Mouse (Mus musculus) hindlimb bud, embryonic 11.5 days (tissue): ENCODE measurements around the gene Btn1a1.

ENCODE experiments used
- DNase-seq: peaks from one replicate; pipeline ENCODE4 v3.0.0-alpha.2; 2012; ENCODE audit warnings: low read depth, low spot score; ENCODE audit errors: extremely low spot score

Gene Btn1a1

DNA sequence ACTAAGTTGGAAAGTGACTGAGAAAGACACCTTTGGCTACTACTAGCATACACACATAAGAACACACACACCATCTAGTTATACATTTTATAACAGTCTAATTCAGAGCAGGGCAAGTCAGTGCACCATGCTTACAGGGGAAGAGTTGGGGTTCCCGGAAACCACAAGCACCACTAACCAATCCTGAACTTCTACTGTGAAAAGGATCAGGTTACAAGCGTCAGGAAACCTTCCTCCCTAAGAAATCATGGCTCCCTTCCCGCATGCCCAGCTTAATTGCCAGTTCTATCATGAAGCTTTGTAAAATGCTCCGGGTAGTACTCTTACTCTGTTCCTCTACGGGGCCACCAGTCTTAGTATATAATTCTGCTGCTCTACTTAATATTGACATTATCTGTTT lies 19.6 kb upstream of the Btn1a1 start:
- DNase-seq: no peak

DNA sequence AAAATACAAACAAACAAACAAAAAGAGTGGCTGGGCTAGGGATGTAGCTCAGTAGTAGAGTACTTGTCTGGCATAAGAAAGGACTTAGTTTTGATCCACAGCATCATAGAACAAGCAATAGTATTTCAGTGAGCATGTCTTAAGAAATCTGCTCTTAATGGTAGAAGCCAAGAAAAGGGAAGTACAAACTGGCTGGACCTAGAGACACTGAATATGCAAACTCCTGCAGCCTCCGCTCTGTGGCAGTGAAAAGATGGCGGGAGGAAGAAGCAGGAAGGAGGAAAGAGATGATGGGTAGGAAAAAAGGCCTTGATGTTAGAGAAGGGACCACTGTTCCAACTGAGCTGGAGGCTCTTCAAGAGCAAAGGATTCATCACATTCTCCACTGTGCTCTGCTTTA lies 17.5 kb upstream of the Btn1a1 start:
- DNase-seq: no peak

DNA sequence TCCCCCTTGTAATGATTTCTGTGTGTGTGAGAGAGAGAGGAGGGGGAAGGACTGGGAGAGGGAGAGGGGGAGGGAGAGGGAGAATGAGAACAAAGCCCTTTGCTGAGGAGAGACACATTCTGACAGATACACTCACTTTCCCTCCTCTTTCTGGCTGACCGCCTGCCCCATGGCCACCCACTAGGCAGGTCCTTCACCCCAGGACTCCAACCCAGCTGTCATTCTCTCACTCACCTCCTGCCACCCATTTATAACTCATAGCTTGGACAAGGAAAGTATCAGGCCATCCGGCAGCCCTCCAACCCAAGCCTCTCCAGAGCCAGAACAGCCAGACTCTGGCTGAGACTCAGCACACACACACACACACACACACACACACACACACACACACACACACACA lies 10.0 kb upstream of the Btn1a1 start:
- DNase-seq: no peak

DNA sequence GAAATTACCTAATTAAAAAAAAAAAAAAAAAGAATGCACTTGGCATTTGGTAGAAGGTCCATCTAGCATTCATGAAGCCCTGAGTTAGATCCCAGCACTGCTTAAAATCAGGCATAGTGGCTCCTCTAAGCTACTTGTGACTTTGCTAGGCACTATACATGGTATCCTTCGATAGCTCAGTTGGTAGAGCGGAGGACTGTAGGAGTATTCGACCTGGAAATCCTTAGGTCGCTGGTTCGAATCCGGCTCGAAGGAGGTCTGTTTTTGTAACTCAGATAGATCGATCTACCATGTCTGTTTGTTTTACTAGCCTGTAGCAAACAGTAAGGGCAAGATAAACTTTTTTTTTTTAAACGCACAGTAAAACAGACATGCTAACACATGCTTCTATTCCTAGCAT lies 1.2 kb upstream of the Btn1a1 start:
- DNase-seq: peak; percentile 99

DNA sequence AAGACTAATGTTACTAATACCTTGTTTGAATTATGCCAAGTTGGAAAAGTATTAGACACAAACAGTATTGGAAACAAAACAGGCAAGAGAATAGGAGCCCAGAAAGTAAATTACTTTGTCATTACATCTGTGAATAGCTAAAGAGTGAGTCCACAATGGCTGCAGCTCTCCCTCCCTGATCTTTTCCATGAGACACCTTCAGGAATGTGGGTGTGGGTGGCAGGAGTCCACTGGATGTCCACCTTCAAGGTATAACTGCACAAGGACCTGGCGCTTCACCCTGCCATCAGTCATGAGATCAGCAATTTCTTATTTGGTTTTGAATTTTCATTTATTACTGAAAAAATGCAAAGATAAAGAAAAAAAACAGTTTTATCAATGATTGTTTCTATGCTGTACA lies 605 bp upstream of the Btn1a1 start:
- no peak for DNase-seq

DNA sequence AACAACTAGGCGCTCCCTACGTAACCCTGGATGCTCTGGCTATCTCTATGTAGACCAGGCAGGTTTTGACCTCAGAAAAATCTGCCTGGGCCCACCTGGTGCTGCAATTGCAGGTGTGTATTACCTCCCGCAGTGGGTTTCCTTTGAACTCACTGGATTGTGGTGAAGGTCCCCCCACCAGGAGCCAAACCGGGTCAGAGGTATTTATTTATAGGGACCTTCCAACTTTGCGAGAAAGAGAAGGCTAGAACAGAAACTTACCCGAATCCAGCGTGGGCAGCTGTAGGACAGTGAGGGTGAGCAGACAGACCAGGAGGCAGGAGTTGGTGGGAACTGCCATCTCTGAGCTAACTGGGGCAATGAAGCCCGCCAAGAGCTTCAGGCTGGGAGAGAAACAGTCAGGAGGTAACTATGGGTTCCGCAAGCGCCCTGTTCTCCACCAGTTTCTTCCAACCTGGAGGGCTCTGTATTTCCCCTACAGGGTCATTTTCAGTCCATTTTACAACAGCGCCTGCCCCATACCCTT lies 797 bp downstream of the Btn1a1 start:
- no peak for DNase-seq

DNA sequence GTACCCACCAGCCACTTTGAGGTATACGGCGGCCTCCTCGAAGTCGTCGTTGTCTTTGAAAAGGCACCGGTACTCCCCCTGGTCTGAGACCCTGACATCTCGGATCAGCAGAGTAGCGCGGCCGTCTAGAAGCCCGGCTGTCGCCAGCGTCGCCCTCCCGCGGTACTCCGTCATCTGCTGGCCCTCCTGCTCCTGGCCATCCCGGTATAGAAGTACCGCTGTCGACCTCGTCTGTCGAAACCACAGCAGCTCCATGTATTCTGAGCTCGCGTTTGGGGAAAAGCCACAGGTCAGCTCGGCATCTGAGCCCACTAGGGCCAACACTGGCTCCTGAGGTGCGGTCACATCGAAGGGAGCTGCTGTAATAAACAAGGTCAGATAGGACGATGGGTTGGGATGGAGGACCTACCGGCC lies 1.5 kb downstream of the Btn1a1 start:
- DNase-seq: no peak

DNA sequence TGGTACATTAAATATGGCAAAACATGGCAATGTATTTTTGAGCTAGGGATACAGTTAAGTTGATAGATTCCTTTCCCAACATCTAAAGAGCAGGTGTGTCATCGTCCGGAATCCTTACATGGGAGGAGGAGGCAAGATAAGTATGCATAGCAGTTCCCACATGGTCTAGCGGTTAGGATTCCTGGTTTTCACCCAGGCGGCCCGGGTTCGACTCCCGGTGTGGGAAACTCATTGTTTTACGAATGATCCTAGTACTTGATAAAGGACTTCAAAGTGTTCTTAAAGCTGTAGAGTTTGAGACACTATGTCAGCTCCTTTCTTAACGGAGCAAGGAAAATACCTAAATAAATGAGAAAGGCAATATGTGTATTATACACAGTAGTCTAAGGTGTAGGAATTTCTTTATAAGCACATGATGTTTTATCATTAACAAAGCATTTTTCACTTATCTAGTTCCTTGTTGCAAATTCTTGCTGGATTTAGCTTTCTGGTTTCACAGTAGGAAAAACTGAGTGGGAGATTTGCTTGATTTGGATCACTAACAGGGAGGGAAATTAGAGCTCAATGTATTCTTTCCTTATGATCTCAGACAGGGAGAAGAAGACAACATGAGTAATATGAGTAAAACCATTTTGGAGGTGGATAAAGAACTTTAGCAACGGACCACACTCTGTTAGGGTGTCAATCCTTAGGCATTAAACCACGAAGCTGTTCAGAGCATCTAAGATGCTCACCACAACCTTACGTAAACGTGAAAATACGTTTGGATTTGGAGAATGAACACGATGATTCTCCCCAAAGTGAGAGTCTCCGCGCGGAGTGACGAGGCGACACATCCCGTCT lies 2.1 kb downstream of the Btn1a1 start:
- DNase-seq: no peak

DNA sequence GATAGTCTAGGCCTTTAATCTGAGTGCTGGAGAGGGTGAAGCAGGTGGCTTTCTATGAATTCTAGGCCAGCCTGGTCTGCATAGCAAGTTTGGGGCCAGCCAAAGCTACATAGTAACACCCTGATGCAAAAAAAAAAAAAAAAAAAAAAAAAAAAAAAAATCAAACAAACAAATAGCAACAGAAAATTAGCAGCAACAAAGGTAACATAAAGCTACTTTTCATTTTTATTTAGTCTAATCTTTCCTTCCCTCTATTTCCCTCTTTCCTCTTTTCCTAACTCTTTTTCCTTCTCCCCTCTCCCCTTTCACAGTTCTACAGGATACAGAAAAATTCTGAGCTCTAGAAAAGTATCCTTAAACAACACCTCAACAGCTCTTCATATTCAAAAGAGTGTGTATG lies 3.0 kb downstream of the Btn1a1 start:
- DNase-seq: no peak

DNA sequence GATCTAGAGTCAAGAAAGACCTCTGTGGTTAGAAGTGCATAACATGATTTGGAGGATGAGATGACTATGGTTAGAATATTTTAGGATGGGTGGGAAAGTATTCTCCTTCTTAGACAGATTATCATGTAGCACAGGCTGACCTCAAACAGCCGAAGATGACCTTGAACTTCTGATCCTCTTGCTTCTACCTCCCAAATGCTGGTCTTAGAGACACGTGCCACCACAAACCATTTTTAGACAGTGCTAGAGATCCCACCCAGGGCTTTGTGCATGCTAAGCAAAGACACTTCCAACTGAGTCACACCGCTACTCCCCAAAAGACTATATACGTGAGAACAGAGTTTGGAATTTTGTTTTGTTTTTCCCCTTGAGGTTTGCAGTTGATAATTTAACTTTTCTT lies 3.6 kb downstream of the Btn1a1 start:
- DNase-seq: no peak

DNA sequence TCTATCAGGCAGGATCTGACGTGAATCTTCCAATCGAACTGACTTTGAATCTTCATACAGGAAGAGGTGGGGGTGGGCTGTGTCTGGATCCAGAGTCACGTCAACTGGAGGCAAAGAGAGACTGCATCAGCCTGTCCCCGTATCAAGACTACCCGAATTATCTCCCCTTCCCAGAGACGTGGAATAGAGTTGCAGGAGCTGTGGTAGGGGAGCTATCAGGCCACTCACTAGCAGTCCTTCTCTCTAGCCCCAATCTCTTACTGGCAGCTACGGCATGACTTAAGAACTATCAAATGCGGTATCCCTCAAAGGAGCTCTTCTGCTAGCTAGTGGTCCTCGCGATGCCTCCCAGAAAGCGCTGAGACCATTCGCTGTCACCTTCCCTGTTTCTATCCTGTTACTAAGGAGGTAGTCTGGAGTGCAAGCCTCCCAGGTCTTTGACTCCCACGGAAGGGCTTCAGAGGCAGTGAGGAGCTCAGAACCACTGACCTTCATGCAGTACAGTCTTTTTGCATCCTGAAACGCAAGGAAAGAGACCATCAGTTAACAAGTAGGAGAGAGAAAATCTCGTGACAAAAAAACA lies 6.3 kb downstream of the Btn1a1 start:
- no peak for DNase-seq

DNA sequence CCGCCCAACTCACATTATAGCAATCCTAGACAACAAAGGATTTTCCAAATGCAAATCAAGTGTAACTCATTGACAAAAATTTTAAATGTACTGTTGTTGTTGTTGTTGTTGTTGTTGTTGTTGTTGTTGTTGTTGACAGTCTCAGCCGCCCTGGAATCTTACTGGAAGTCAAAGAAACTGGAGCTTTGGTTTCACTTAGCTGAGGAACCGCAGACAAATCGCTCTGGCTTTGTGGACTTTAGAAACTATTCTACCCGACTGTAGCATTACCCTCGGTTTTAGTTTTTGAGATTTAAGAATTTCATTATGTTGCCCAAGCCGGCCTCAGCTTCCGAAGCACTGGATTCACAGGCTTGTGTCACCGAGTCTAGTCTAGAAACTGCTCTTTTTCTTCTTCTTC lies 11.8 kb downstream of the Btn1a1 start:
- no peak for DNase-seq

DNA sequence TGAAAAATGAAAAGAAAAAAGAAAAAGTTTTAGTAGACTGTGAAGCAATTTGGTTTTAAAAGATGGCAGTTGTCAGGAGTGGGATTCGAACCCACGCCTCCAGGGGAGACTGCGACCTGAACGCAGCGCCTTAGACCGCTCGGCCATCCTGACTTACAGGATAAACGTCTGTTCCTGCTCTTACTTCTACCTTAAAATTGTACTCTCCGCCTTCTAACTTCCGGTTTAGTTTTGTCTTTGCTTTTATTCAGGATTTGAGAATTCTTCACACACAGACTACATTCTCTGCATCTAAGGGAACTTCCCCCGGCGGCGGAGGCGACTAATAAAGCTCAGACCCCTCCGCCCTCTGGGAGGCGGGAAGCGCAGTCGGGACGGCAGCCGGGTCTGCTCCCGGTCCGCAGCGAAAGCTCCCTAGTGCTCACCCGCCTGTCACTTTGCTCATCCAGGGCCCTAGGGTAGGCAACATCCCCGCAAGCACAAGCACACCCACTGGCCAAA lies 12.3 kb downstream of the Btn1a1 start:
- no peak for DNase-seq

DNA sequence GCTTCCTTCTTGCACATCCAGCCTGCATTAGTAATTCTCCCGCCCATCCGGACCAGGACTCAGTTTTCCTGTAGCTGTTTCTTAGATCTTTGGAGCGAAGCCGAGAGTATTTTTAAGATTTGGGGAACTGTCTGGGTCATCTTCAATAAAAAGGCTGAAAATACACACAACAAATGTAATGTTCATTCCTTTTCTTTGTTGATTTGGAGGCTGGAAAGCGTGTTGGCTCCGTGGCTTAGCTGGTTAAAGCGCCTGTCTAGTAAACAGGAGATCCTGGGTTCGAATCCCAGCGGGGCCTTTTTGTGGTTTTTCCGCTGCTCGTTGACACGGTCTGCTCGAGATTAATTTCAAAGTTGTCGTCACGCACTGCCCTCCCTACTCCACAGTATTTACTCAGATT lies 15.3 kb downstream of the Btn1a1 start:
- DNase-seq: no peak

DNA sequence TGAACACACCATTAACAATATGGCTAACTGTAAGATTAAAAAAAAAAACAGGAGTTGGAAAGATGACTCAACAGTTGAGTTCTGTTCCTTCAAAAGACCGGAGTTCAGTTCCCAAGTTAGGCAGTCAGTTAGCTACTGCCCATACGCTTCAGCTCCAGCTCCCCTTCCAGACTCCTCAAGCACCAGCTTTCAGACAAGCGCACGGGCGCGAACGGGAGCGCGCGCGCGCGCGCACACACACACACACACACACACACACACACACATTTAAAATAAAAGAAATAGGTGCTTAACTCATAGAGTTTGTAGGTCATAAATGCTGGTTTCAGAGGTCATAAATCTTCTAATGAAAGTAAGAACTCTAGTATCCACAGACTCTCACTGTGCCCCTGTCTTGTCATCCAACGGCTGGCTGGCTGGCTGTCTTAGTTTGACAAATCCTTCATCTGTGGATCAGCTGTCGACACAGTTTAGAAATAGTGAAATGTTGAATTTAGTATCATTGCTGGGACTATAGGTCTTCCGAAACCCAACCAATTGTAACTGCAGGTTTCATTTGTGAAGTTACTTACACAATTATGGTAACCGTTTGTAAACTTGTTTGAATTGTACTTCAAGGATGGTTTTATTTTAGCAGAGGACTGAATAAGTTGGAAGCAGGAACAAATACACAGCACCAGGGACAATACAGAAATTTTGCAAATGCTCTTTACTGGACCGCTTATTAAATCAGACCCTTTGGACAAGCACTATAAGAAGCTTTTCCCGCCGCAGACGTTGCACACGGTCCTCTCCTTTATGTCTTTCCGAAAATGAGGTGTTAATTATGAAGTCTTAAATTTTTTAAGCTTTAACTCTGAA lies 16.2 kb downstream of the Btn1a1 start:
- DNase-seq: no peak

DNA sequence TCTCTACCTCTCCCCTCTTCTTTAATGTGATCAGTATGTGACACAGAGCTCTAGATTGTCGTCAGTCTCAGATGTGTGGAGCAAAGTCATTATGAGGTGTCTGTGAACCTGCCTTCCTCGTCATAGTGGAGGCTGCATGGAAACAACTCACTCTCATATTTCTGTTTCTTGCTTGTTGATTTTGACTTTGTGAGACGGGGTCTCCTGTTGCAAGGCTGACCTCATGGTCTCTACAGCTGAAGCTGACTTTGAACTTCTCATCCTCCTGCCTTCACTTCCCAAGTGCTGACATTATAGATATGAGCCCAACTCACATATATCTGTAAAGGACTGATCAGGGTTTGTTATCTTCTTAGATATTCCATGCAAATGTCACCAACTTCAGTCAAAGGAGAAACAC lies 16.9 kb downstream of the Btn1a1 start:
- DNase-seq: no peak

DNA sequence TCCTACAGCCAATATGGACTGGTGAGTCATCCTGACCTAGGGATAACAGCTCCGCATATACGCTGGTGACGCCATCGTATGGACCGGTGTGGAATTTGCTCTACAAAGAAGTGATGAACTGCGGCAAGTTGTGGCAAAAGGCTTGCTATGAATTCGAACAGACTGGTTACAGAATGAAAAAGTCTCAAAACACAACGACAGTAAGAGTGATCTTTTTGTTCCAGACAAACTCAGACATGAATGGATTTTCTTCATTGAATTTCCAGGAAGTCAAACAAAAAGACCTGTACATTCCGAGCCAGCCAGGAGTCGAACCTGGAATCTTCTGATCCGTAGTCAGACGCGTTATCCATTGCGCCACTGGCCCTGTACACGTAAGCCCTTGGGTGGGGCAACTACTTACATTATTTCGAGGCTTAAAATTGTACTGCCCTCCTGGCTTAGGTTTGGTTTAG lies 19.2 kb downstream of the Btn1a1 start:
- no peak for DNase-seq

DNA sequence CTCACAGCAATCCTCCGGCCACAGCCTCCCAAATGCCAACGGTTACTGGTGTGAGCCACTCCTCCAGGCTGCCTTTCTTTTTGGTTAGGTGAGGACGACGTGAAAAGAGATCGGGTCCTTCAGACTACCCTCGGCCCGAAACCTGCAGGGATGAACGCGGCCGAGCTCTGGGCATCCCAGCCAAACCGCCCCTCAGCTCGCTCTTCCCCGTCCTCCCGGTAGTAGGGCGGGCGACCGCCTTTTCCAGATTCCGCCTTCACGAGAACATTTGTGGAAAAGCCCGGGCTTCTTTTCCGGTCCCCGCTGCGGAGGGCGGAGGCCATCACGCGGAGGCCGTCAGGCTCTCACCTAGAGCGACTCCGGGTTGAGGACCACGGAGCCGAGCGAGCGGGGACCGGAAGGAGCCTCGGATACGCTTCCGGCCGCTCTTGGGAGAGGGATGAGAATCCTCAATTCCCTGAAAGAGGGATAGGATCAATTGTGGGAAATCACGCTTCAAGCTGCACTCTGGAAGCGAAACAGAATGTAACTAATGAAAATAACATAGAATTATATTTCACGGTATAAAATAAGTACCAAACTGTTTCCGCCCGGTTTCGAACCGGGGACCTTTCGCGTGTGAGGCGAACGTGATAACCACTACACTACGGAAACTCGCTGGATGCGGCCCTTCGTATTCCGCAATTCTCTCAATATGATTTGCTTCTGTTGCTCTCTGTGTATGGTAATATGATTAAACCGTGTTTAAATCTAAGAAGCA lies 20.0 kb downstream of the Btn1a1 start:
- no peak for DNase-seq

DNA sequence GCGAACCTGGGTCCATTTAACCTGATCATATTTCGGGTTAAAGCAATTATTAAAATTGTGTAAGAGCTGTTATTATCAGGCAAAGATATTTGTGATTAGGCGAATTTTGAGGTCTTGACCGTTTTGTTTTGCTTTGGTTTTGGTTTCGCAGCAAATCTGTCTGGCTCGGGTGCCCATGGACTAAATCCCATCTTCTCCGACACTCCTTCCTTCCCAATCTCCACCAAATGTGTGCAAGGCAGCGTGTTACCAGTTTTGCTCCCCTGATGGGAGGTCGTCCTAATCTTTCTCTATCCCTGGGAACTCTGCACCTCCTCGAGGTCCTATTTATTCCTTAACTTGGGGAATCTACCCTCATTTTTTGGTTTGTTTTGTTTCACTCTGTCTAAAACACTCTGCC lies 20.5 kb downstream of the Btn1a1 start:
- DNase-seq: no peak

DNA sequence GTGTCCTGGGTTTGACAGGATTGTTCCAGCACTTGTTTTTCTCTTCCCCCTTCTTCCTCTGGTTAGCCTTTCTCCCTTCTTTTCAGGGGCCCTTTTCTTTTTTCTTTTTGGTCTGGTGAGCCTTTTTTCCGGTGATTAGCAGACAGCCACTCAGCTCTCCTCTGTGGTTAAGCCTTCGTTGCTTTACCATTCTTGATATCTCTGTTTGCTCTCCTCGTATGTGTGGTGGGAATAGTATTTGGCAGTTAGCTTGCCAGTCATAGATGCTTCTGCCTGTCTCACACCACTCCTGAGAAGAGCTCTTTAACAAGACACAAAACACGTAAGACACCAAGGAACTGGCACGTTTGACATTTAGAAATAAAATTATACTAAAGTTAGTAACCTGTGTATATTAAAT lies 21.2 kb downstream of the Btn1a1 start:
- DNase-seq: no peak

DNA sequence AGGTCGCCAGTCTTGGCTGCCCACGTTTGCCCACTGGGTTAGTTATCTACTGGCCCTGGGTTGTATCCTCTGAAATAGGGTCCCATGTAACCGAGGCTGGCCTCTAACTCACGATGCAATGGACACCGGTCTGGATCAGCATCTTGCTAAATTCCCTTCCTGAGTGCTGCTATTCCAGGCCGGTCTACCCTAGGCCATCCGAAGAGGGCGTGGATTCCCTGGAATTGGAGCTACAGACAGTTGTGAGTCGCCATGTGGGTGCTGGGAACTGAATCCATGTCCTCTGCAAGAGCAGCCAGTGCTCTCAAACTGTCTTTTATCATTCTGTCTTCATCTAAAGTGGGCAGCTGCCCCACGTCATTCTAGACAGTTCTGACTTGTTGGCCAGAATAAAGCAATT lies 25.8 kb downstream of the Btn1a1 start:
- no peak for DNase-seq
